Mouse (Mus musculus) stomach, postnatal 0 days (tissue): ENCODE results near the gene Tbcel.

Experiments
- CTCF ChIP-seq: IDR thresholded peaks from 2 replicates; pipeline ENCODE4 v1.5.1; 2016; ENCODE audit warnings: antibody characterized with exemption, low read depth, mild to moderate bottlenecking, moderate library complexity
- EP300 ChIP-seq: optimal IDR thresholded peaks from 2 replicates; pipeline ENCODE3; 2016; ENCODE audit warnings: antibody characterized with exemption

DNA sequence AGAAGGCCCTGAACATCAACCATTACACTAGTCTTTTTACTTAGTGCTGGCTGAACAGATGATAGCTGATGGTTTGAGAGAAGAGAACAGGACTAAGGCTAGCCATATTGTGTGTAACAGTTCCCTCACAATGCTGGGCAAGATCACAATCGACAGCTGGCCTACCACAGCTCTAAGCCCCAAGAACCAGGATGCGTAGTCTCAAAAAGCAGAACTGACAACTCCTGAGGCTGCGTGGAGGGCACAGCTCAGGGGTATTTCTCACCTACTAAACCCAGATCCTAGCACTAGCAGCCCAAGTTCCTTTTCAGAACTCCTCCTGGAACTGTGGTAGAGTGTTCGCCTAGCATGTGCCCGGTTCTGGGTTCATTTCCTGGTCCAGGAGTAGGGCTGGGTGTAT, 39.2 kb downstream of the Tbcel start:
- TF ChIP-seq CTCF: no peak
- TF ChIP-seq EP300: no peak
